Mouse (Mus musculus) heart, adult 2 months (tissue): ENCODE measurements at regions not wholly inside any gene's neighbourhood (a gene's known extent, or its start where the extent isn't known, plus 50 kb on each side); places are given as distances from the start of the nearest gene placed in this dataset.

Experiments used
- DNase-seq, 2 experiments: peaks; one replicate each; pipeline ENCODE4 v3.0.0; 2021
- H3K27ac ChIP-seq: fragments of 200-600 bp; 2 replicates; pipeline ENCODE4 v1.8.1; 2022
- H3K27me3 ChIP-seq: fragments of 200-500 bp; 2 replicates; pipeline ENCODE4 v1.6.1; 2012; ENCODE audit warnings: mild to moderate bottlenecking, low read length, inconsistent platforms, mixed read lengths; ENCODE audit not compliant: control insufficient read depth, insufficient read depth
- H3K36me3 ChIP-seq: fragments of 200-500 bp; 2 replicates; pipeline ENCODE4 v1.6.1; 2012; ENCODE audit warnings: low read length, inconsistent platforms; ENCODE audit not compliant: control insufficient read depth, insufficient read depth
- H3K4me1 ChIP-seq: fragments of 200-500 bp; 2 replicates; pipeline ENCODE4 v1.6.1; 2011; ENCODE audit warnings: low read length; ENCODE audit not compliant: control insufficient read depth, insufficient read depth
- H3K4me3 ChIP-seq: fragments of 200-600 bp; 2 replicates; pipeline ENCODE4 v1.8.1; 2022
- H3K79me2 ChIP-seq: fragments of 200-500 bp; replicated peaks from 2 replicates; pipeline ENCODE4 v1.6.1; 2012; ENCODE audit warnings: mild to moderate bottlenecking, inconsistent platforms, low read length, moderate library complexity, mixed read lengths; ENCODE audit not compliant: control insufficient read depth, insufficient read depth
- H3K9ac ChIP-seq: fragments of 200-500 bp; 2 replicates; pipeline ENCODE4 v1.6.1; 2012; ENCODE audit warnings: low read depth, mild to moderate bottlenecking, control low read depth, inconsistent platforms, low read length, mixed read lengths
- CTCF ChIP-seq: fragments of 200-600 bp; IDR thresholded peaks from 2 replicates; pipeline ENCODE4 v1.8.1; 2022; ENCODE audit warnings: antibody characterized with exemption, mild to moderate bottlenecking, moderate library complexity
- EP300 ChIP-seq: fragments of 200-500 bp; IDR thresholded peaks from 2 replicates; pipeline ENCODE4 v1.6.1; 2011; ENCODE audit warnings: low read depth, low read length, control low read depth; ENCODE audit not compliant: insufficient read depth
- WGBS: fragments of 180-500 bp; shearing (Covaris S2); methylation state at CpG from one replicate; pipeline ENCODE4 v1.1.7; 2018; 5-methylcytosine and 5-hydroxymethylcytosine counted together
- intact Hi-C: fragments of 180-260 bp; cut with DNase I; formaldehyde crosslinking; loops from one replicate; pipeline ENCODE4 v1.15.1; 2025

- no peaks in the 10 kb centered on the region for H3K36me3 ChIP-seq
- no peaks in the 10 kb centered on the region for H3K4me1 ChIP-seq
- 57% methylated on average over 1 of the region's 1 CpGs for WGBS
- H3K27ac ChIP-seq, result no peak overlapping the region
- no peaks in the 10 kb centered on the region for H3K27me3 ChIP-seq
- no peaks in the 10 kb centered on the region for H3K79me2 ChIP-seq
- no peak overlapping the region for H3K9ac ChIP-seq
- intact Hi-C loops, result loop anchor here (2.0 kb wide), 1 partner anchor 393 kb away; no protein-coding TSS in a partner anchor
- DNase-seq, result no peak
- no peak for TF ChIP-seq EP300
- peak; percentile 53 for TF ChIP-seq CTCF
- no peak overlapping the region for H3K4me3 ChIP-seq
Observed at GRCm38 (mm10) chrX:156913363-156913762, 501.7 kb downstream of the Phex start.
